Comparison of ENCODE assay signal across 8 mouse cellular contexts in genomic region chr11:98294188-98295012, GRCm38 (mm10). TPM values are rescaled to one million over a fixed set of nuclear protein-coding genes. Genes with fewer than 3 reads are reported as not detected.
DNase-seq lines count a peak whose midpoint lies in the region; ATAC-seq and TF ChIP-seq lines count a peak whose summit lies in the region.

No protein-coding gene starts in this region.

- under 1% methylated on average over 56 of the region's 58 CpGs for WGBS in forebrain, embryonic 16.5 days
- WGBS in lung, adult 2 months, result 1% methylated on average over 58 of the region's 58 CpGs
- 2% methylated on average over 56 of the region's 58 CpGs for WGBS in olfactory bulb, adult 2 months

- H3K27ac ChIP-seq in ES-Bruce4 (ENCODE audit: insufficient read depth, low read length), result no peak overlapping the region
- peak overlapping the region; percentile 94 for H3K27ac ChIP-seq in forebrain, embryonic 16.5 days (ENCODE audit: low read length)
- H3K27ac ChIP-seq in olfactory bulb, adult 2 months (ENCODE audit: insufficient read depth, low read depth, low read length), result peak overlapping the region; percentile 52; the same call in 1 of the 2 replicates

- intact Hi-C loops in heart, postnatal 36 days (cut with DNase I), result loop anchor here (2.0 kb wide), 1 partner anchor 48 kb away; no protein-coding TSS in a partner anchor

- H3K9ac ChIP-seq in ES-Bruce4 (ENCODE audit: low read depth, poor library complexity, severe bottlenecking), result peak overlapping the region; percentile 84
- H3K9ac ChIP-seq in forebrain, embryonic 16.5 days (replicated peaks; ENCODE audit: low read depth, low read length), result peak overlapping the region; percentile 76

- H3K27me3 ChIP-seq in ES-Bruce4 (ENCODE audit: control insufficient read depth, insufficient read depth, low read length, poor library complexity, severe bottlenecking), result no peaks in the 10 kb centered on the region
- no peaks in the 10 kb centered on the region for H3K27me3 ChIP-seq in forebrain, embryonic 16.5 days (replicated peaks; ENCODE audit: control insufficient read depth, insufficient read depth, low read length)

- H3K4me1 ChIP-seq in ES-Bruce4 (ENCODE audit: control insufficient read depth, insufficient read depth, low read length), result peaks cover 2% of the 10 kb centered on the region
- H3K4me1 ChIP-seq in forebrain, embryonic 16.5 days (replicated peaks; ENCODE audit: control insufficient read depth, insufficient read depth, low read length), result peaks cover 73% of the 10 kb centered on the region
- H3K4me1 ChIP-seq in lung, adult 2 months (ENCODE audit: control insufficient read depth, insufficient read depth, low read length), result peaks cover 3% of the 10 kb centered on the region; the same call in 1 of the 2 replicates
- H3K4me1 ChIP-seq in olfactory bulb, adult 2 months (ENCODE audit: control insufficient read depth, insufficient read depth, low read length), result peaks cover 27% of the 10 kb centered on the region

- H3K36me3 ChIP-seq in ES-Bruce4 (ENCODE audit: control insufficient read depth, insufficient read depth, low read length, poor library complexity, severe bottlenecking), result no peaks in the 10 kb centered on the region
- no peaks in the 10 kb centered on the region for H3K36me3 ChIP-seq in forebrain, embryonic 16.5 days (ENCODE audit: control insufficient read depth, insufficient read depth)

- peak; percentile 96 for DNase-seq in cerebellum, adult 11-12 months
- peak; percentile 71 to 72 for DNase-seq in heart, postnatal 36 days
- peak; percentile 81 to 82 for DNase-seq in layer of hippocampus, adult 18-20 months (ENCODE audit: low spot score in 2 of 2)
- DNase-seq in lung, adult 2 months, result peak; percentile 45
- peak; percentile 52 for DNase-seq in thymus, postnatal 4 days

- ATAC-seq in forebrain, embryonic 16.5 days, result peak; percentile 80

- TF ChIP-seq POLR2A in ES-Bruce4 (IDR thresholded peaks at IDR 0.05; ENCODE audit: insufficient read depth, low read length), result no peak
- TF ChIP-seq POLR2A in lung, adult 2 months (IDR thresholded peaks at IDR 0.05; ENCODE audit: borderline replicate concordance, extremely low read depth, low read depth, low read length), result no peak
- peak; percentile 75 for TF ChIP-seq POLR2A in olfactory bulb, adult 2 months (IDR thresholded peaks at IDR 0.05; ENCODE audit: insufficient read depth, low read depth, low read length)

- TF ChIP-seq CTCF in ES-Bruce4 (IDR thresholded peaks at IDR 0.05; ENCODE audit: low read depth, low read length), result no peak
- TF ChIP-seq CTCF in lung, adult 2 months (IDR thresholded peaks at IDR 0.05; ENCODE audit: insufficient read depth, low read length), result no peak
- TF ChIP-seq CTCF in olfactory bulb, adult 2 months (IDR thresholded peaks at IDR 0.05; ENCODE audit: insufficient read depth, low read depth, low read length), result no peak

- H3K9me3 ChIP-seq in ES-Bruce4 (replicated peaks; ENCODE audit: control insufficient read depth, insufficient read depth, low read length, poor library complexity, severe bottlenecking), result no peaks in the 10 kb centered on the region
- H3K9me3 ChIP-seq in forebrain, embryonic 16.5 days (ENCODE audit: control insufficient read depth, low read length), result no peaks in the 10 kb centered on the region

- no peak for TF ChIP-seq EP300 in ES-Bruce4 (IDR thresholded peaks at IDR 0.05; ENCODE audit: insufficient read depth, low read depth, low read length)

- H3K4me2 ChIP-seq in forebrain, embryonic 16.5 days (ENCODE audit: low read length), result peak overlapping the region; percentile 69

- peak overlapping the region; percentile 80 for H3K4me3 ChIP-seq in ES-Bruce4 (ENCODE audit: low read depth, low read length)
- peak overlapping the region; percentile 56 for H3K4me3 ChIP-seq in forebrain, embryonic 16.5 days (replicated peaks; ENCODE audit: low read length)
- peak overlapping the region; percentile 77 for H3K4me3 ChIP-seq in lung, adult 2 months (replicated peaks; ENCODE audit: extremely low read depth, low read depth, low read length)
- peak overlapping the region; percentile 88 for H3K4me3 ChIP-seq in olfactory bulb, adult 2 months (ENCODE audit: insufficient read depth, low read depth, low read length)

RNA-seq across cellular contexts. Expression of gene Neurod2, which starts 35.0 kb away (rescaled TPM):
- polyA plus RNA-seq in ES-Bruce4 (2011; ENCODE audit: insufficient read depth, insufficient read length, low read depth, missing spikeins), result not detected in 2 replicates
- 110 and 133 TPM in 2 replicates for polyA plus RNA-seq in forebrain, embryonic 16.5 days (2015; fragmentation: Nextera tagmentation; extraction: Ambion mirVana)
- total RNA-seq in heart, postnatal 36 days (2021), result not detected
- 100 to 1,000 TPM; 158 to 159 TPM for total RNA-seq in layer of hippocampus, adult 18-20 months (2021)
- not detected in 2 replicates for polyA plus RNA-seq in lung, adult 2 months (2012; rRNA removed)
- not detected in 2 replicates for polyA plus RNA-seq in olfactory bulb, adult 2 months (2012; ENCODE audit: insufficient read depth, insufficient read length, low replicate concordance, missing spikeins)

RNA-seq across cellular contexts. Expression of gene Ppp1r1b, which starts 53.8 kb away (rescaled TPM):
- polyA plus RNA-seq in ES-Bruce4 (2011; ENCODE audit: insufficient read depth, insufficient read length, low read depth, missing spikeins), result 1.1 and 1.5 TPM in 2 replicates
- polyA plus RNA-seq in forebrain, embryonic 16.5 days (2015; fragmentation: Nextera tagmentation; extraction: Ambion mirVana), result 69.7 and 72.4 TPM in 2 replicates
- 1 to 10 TPM; 4.6 to 7.0 TPM for total RNA-seq in heart, postnatal 36 days (2021)
- total RNA-seq in layer of hippocampus, adult 18-20 months (2021), result 10 to 100 TPM; 59.9 to 65.4 TPM
- polyA plus RNA-seq in lung, adult 2 months (2012; rRNA removed), result 20.0 and 22.1 TPM in 2 replicates
- polyA plus RNA-seq in olfactory bulb, adult 2 months (2012; ENCODE audit: insufficient read depth, insufficient read length, low replicate concordance, missing spikeins), result not detected in 2 replicates

Comparison
In these comparisons a context has a peak if more than half of its experiments do, and no peak if none do; other contexts are left out.
1. DNase-seq: peak in every context shown above with its lines; median percentile 96 in cerebellum, adult 11-12 months; 82 in layer of hippocampus, adult 18-20 months; 72 in heart, postnatal 36 days; 52 in thymus, postnatal 4 days; 45 in lung, adult 2 months.
2. RNA of gene Neurod2, which starts 35.0 kb away (polyA plus RNA-seq): 110 to 133 TPM in forebrain, embryonic 16.5 days; not detected in ES-Bruce4, not detected in lung, adult 2 months and not detected in olfactory bulb, adult 2 months; every median in the first group is over 100 times any median in the second.
3. Peak in every context shown above with its lines, with median percentiles within 50 percentile points of each other: H3K4me3 ChIP-seq.